10 mouse cellular contexts compared by ENCODE assay signal in genomic region chr2:68310121-68310520, GRCm38 (mm10).
DNase-seq lines count a peak whose midpoint lies in the region; ATAC-seq and TF ChIP-seq lines count a peak whose summit lies in the region.
"Had no signal": no experiment of that assay in that cellular context is flagged by ENCODE, and none has a peak within 500 bp of the region (broad histone marks: within the 10 kb centered on the region; RNA-seq: fewer than 3 reads in every experiment).

No protein-coding gene starts in this region.

- H3K4me1 ChIP-seq in G1E (ENCODE audit: insufficient read depth, low read depth, low read length) = no peaks in the 10 kb centered on the region
- H3K4me1 ChIP-seq in lung, postnatal 0 days (ENCODE audit: insufficient read depth, low read depth, low read length) = no peaks in the 10 kb centered on the region
- H3K4me1 ChIP-seq: hindbrain, embryonic 15.5 days had no signal

- DNase-seq in embryo, embryonic 11 days = peak; percentile 37
- DNase-seq in embryo, embryonic 9.5 days (ENCODE audit: extremely low spot score) = no peak
- DNase-seq in left cerebral cortex, adult 2 months (ENCODE audit: extremely low spot score in 1 of 2, low spot score in 2 of 2) = no peak
- DNase-seq in left cerebral cortex, adult 9 months (ENCODE audit: low spot score in 2 of 2) = no peak
- DNase-seq in G1E (ENCODE audit: low spot score) = no peak
- no peak for DNase-seq in lung, postnatal 0 days (ENCODE audit: low spot score)
- DNase-seq in layer of hippocampus, adult 11-12 months (ENCODE audit: low spot score) = no peak
- DNase-seq in urinary bladder, adult 2 months (ENCODE audit: low spot score) = no peak
- DNase-seq: right cerebral cortex, adult 18-20 months had no signal

- no peaks in the 10 kb centered on the region for H3K27me3 ChIP-seq in G1E (ENCODE audit: insufficient read depth, low read length)
- H3K27me3 ChIP-seq in lung, postnatal 0 days (replicated peaks; ENCODE audit: insufficient read depth, low read length) = no peaks in the 10 kb centered on the region
- H3K27me3 ChIP-seq: hindbrain, embryonic 15.5 days had no signal

- no peak for TF ChIP-seq EP300 in lung, postnatal 0 days (IDR thresholded peaks at IDR 0.05)

- H3K36me3 ChIP-seq in G1E (replicated peaks) = no peaks in the 10 kb centered on the region
- H3K36me3 ChIP-seq in lung, postnatal 0 days (ENCODE audit: insufficient read depth, low read length) = no peaks in the 10 kb centered on the region

- ATAC-seq in G1E (ENCODE audit: extremely low read depth, insufficient number of reproducible peaks, low FRiP score, poor library complexity, severe bottlenecking) = peak; percentile 36; the same call in 1 of the 2 replicates
- ATAC-seq in lung, postnatal 0 days = no peak

- WGBS in lung, postnatal 0 days = 88% methylated on average over 3 of the region's 3 CpGs

- H3K4me3 ChIP-seq in left cerebral cortex, adult 2 months = no peak overlapping the region
- no peak overlapping the region for H3K4me3 ChIP-seq in G1E (ENCODE audit: low read depth, low read length)
- H3K4me3 ChIP-seq in lung, postnatal 0 days (ENCODE audit: low read depth, low read length) = no peak overlapping the region
- H3K4me3 ChIP-seq: hindbrain, embryonic 15.5 days had no signal

- peak; percentile 59 for TF ChIP-seq CTCF in left cerebral cortex, adult 2 months (IDR thresholded peaks at IDR 0.05)
- TF ChIP-seq CTCF in G1E (IDR thresholded peaks at IDR 0.05; ENCODE audit: low read depth, low read length) = peak; percentile 31
- peak; percentile 50 for TF ChIP-seq CTCF in lung, postnatal 0 days (IDR thresholded peaks at IDR 0.05)

- intact Hi-C loops in left cerebral cortex, adult 2 months (cut with DNase I) = no loop called here

- H3K27ac ChIP-seq in left cerebral cortex, adult 2 months = no peak overlapping the region
- H3K27ac ChIP-seq in lung, postnatal 0 days (ENCODE audit: low read length) = no peak overlapping the region
- H3K27ac ChIP-seq: hindbrain, embryonic 15.5 days had no signal

- H3K4me2 ChIP-seq in lung, postnatal 0 days (replicated peaks; ENCODE audit: low read depth, low read length) = no peak overlapping the region
- H3K4me2 ChIP-seq: hindbrain, embryonic 15.5 days had no signal

- peaks cover 47% of the 10 kb centered on the region for H3K9me3 ChIP-seq in G1E (replicated peaks)
- H3K9me3 ChIP-seq in lung, postnatal 0 days (ENCODE audit: low read length) = no peaks in the 10 kb centered on the region
- H3K9me3 ChIP-seq: hindbrain, embryonic 15.5 days had no signal

- no peak overlapping the region for H3K9ac ChIP-seq in lung, postnatal 0 days (replicated peaks; ENCODE audit: low read depth)
- H3K9ac ChIP-seq: hindbrain, embryonic 15.5 days had no signal
